Mouse (Mus musculus): ENCODE results near the gene Galk2. TPM values are rescaled to one million over a fixed set of nuclear protein-coding genes. Genes with fewer than 3 reads are reported as not detected.

The Galk2 gene
- polyA plus RNA-seq, 1 experiment from 2014 or later: 33.7 TPM

- Histone ChIP-seq H3K27ac (replicated peaks) (no peak overlapping the region), H3K9me3 (no peaks in the 10 kb centered on the region), H3K9ac (no peak overlapping the region), H3K4me2 (no peak overlapping the region), H3K4me1 (peaks cover 30% of the 10 kb centered on the region), H3K4me3 (no peak overlapping the region), H3K36me3 (no peaks in the 10 kb centered on the region), H3K27me3 (replicated peaks) (no peaks in the 10 kb centered on the region)
- ATAC-seq (ENCODE audit: extremely low read depth, insufficient number of reproducible peaks, low FRiP score, low TSS enrichment): no peak
- 65% methylated on average over 8 of the region's 8 CpGs for WGBS
Observed at GRCm38 (mm10) chr2:126033114-126033972, 174.4 kb downstream of the Galk2 start.

Other genes with a start within 250 kb of the Galk2 start
- 3.2 and 3.8 TPM in 2 replicates for gene Cep152, start 234.0 kb upstream of the Galk2 start, polyA plus RNA-seq (2015; fragmentation: Nextera tagmentation; extraction: Ambion mirVana)
- 144 and 149 TPM in 2 replicates for gene Eid1, start 186.0 kb upstream of the Galk2 start, polyA plus RNA-seq (2015; fragmentation: Nextera tagmentation; extraction: Ambion mirVana)
- 0.64 and 1.7 TPM in 2 replicates for gene Shc4, start 135.0 kb upstream of the Galk2 start, polyA plus RNA-seq (2015; fragmentation: Nextera tagmentation; extraction: Ambion mirVana)
- 11.1 and 11.2 TPM in 2 replicates for gene Secisbp2l, start 76.2 kb upstream of the Galk2 start, polyA plus RNA-seq (2015; fragmentation: Nextera tagmentation; extraction: Ambion mirVana)
- gene Cops2, start within 50 bp of the Galk2 start, polyA plus RNA-seq (2015; fragmentation: Nextera tagmentation; extraction: Ambion mirVana): 58.5 and 62.9 TPM in 2 replicates
- gene Fgf7, start 175.5 kb downstream of the Galk2 start, polyA plus RNA-seq (2015; fragmentation: Nextera tagmentation; extraction: Ambion mirVana): 0.60 and 0.76 TPM in 2 replicates